Mouse (Mus musculus) left cerebral cortex, adult 6 months (tissue): ENCODE measurements around the gene Atp13a1. TPM values are rescaled to one million over a fixed set of nuclear protein-coding genes. Genes with fewer than 3 reads are reported as not detected.

Source experiments
- long read RNA-seq, 2 experiments: library from polyadenylated mRNA; unstranded; transcript quantifications; one replicate each; pipeline ENCODE4 v2.0.0; 2019 to 2020
- polyA plus RNA-seq: library from polyadenylated mRNA; unstranded; fragments of <200 nt; fragmentation: Nextera tagmentation; gene quantifications from 2 replicates; pipeline ENCODE4 v1.2.3, GENCODE M21; 2021

Gene Atp13a1
- polyA plus RNA-seq: 10.8 and 15.4 TPM in 2 replicates
- long read RNA-seq, experiment 1, transcript Atp13a1-201 (26 exons, 3,915 nt): major isoform, 57 of 115 reads
- long read RNA-seq, experiment 1, partial matches to known transcripts: 25 of 115 reads
- long read RNA-seq, experiment 1, other reads (novel, unspliced or antisense): 33 of 115 reads
- long read RNA-seq, experiment 2, transcript Atp13a1-201 (26 exons, 3,915 nt): major isoform, 5 of 19 reads
- long read RNA-seq, experiment 2, partial matches to known transcripts: 8 of 19 reads
- long read RNA-seq, experiment 2, other reads (novel, unspliced or antisense): 6 of 19 reads

DNA sequence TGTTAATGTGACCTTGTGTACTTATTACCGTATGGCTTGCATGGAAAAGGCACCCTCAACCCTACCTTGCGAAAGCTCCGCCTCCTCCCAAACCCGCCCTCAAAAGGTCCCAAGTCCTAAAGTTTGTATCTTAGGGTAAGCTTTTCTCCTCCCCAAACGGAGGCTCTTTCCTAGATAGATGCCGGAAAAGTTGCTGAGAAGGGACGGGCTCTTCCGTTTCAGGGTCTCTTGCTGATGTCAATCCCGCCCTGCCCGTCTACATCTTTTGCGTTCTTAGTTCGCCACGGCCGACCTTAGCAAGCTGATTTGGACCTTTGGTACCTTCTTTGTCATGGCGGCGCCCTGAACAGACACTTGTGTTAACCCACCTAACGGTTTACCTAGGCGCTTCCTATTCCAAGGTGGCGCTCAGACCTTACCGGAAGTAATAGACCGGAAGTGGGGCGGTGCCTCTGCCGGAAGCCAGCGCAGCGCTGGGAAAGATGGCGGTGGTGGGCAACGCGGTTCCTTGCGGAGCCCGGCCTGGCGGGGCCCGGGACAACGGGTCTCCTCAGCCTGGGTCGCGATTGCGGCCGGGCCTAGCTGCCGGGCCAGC, at the start of gene Atp13a1, which contains the start of gene Zfp866:
TSS of gene Atp13a1 (plus strand) at position 391 of the 595 bp plus-strand sequence.
TSS of gene Zfp866 (minus strand) at position 406 of the 595 bp plus-strand sequence.

GRCm38 (mm10) chr8:69749544-69750454, 41.2 kb upstream of the Atp13a1 start, which contains the start of gene Zfp963:
Gene Zfp963 (minus strand): TSS chr8:69749970.

GRCm38 (mm10) chr8:69774503-69775148, 16.3 kb upstream of the Atp13a1 start, which contains the start of gene Gm20422:
Gene Gm20422 (minus strand): TSS chr8:69774886.

GRCm38 (mm10) chr8:69808094-69808863, 17.3 kb downstream of the Atp13a1 start, which contains the start of gene Gmip:
Gene Gmip (plus strand): TSS chr8:69808679.

DNA sequence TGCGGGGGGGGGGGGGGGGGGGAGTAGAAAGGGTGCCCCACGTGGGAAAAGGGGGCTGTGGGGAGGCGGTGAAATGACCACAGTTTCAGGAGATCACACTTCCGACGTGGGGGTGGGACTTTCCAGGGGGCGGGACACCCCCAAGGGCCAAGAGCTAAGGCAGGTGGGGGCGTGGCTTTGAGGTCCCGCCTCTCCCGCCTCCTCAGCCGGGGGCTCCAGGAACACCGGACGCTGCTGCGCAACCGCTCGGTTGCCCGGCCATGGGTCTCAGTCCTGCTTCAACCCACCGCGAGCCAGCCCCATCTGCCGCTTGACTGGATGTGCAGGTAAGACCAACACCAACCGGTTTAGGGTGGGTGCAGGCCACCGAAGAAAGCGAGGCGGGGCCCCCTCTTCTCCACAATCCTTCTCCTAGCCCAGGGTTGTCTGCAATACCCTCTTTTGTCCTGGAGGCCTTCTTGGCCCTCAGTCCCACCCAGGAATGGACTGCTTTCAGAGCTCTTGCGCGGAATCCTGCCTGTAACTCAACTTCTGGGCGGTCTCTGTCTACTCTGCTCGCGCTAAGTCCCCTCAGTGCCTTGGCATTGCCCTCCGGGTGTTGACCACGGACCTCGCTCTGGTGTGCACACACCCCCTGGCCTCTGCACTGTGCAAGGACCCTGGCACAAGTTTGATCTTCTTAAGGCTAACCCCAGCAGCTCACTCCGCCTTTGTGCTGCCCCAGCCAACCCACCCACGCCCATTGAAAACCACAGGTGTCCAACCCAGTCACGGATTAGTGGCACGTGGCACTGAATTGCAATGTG, 31.6 kb downstream of the Atp13a1 start, which contains the start of gene Lpar2:
TSS of gene Lpar2 (plus strand) at position 44 of the 806 bp plus-strand sequence.

GRCm38 (mm10) chr8:69832298-69832853, 41.4 kb downstream of the Atp13a1 start, which contains the start of gene Pbx4:
Gene Pbx4 (plus strand): TSS chr8:69832491.

Other genes starting within 250 kb of the Atp13a1 start
- 13.4 and 14.0 TPM in 2 replicates for gene Zfp868, start 165.6 kb upstream of the Atp13a1 start, polyA plus RNA-seq
- 1.1 and 1.6 TPM in 2 replicates for gene Zfp964, start 136.7 kb upstream of the Atp13a1 start, polyA plus RNA-seq
- 12.8 and 14.1 TPM in 2 replicates for gene Zfp869, start 80.4 kb upstream of the Atp13a1 start, polyA plus RNA-seq
- 2.9 and 3.1 TPM in 2 replicates for gene Zfp963, start 41.2 kb upstream of the Atp13a1 start, polyA plus RNA-seq
- gene Gm20422, start 16.3 kb upstream of the Atp13a1 start, polyA plus RNA-seq: 0.94 TPM in 1 of 2 replicates, not detected in the other
- gene Zfp866, start within 50 bp of the Atp13a1 start, polyA plus RNA-seq: 3.0 and 4.1 TPM in 2 replicates
- gene Gmip, start 17.5 kb downstream of the Atp13a1 start, polyA plus RNA-seq: 1.8 and 2.8 TPM in 2 replicates
- 0.05 and 0.11 TPM in 2 replicates for gene Lpar2, start 31.3 kb downstream of the Atp13a1 start, polyA plus RNA-seq
- 59.2 and 60.8 TPM in 2 replicates for gene Pbx4, start 41.3 kb downstream of the Atp13a1 start, polyA plus RNA-seq
- 0.44 and 0.61 TPM in 2 replicates for gene Cilp2, start 96.5 kb downstream of the Atp13a1 start, polyA plus RNA-seq
- gene Tssk6, start 111.0 kb downstream of the Atp13a1 start, polyA plus RNA-seq: 1.3 and 1.8 TPM in 2 replicates
- gene Ndufa13, start 111.4 kb downstream of the Atp13a1 start, polyA plus RNA-seq: 625 and 699 TPM in 2 replicates
- gene Yjefn3, start 111.5 kb downstream of the Atp13a1 start, polyA plus RNA-seq: 48.3 and 74.4 TPM in 2 replicates
- 6.8 and 8.7 TPM in 2 replicates for gene Gatad2a, start 205.2 kb downstream of the Atp13a1 start, polyA plus RNA-seq